23 mouse cellular contexts compared by ENCODE assay signal in genomic region chr2:148571018-148571417, GRCm38 (mm10).
DNase-seq lines count a peak whose midpoint lies in the region; ATAC-seq and TF ChIP-seq lines count a peak whose summit lies in the region.
"Had no signal": no experiment of that assay in that cellular context is flagged by ENCODE, and none has a peak within 500 bp of the region (broad histone marks: within the 10 kb centered on the region; RNA-seq: fewer than 3 reads in every experiment).

No protein-coding gene starts in this region.

- DNase-seq in heart, adult 18-20 months, result peak; percentile 10 to 21
- no peak for DNase-seq in heart, postnatal 14 days
- DNase-seq in adrenal gland, postnatal 10 days, result peak; percentile 46
- DNase-seq in left cerebral cortex, adult 2 months (ENCODE audit: extremely low spot score in 1 of 2, low spot score in 2 of 2), result no peak
- no peak for DNase-seq in ovary, postnatal 14 days (ENCODE audit: low spot score)
- no peak for DNase-seq in liver, embryonic 11.5 days (ENCODE audit: low spot score)
- DNase-seq: cerebellum, adult 9-10 months; kidney, adult 9 months; kidney, postnatal 14 days; layer of hippocampus, postnatal 36 days; lung, embryonic 14.5 days; thymus, postnatal 14 days had no signal

- intact Hi-C loops in heart, postnatal 14 days (cut with DNase I), result loop anchor here (5.0 to 10.0 kb wide), 3 partner anchors 164 to 766 kb away; partner anchors contain the start of genes Cstl1 and Thbd
- intact Hi-C loops in left cerebral cortex, adult 2 months (cut with DNase I), result loop anchor here (5.0 kb wide), 1 partner anchor 164 kb away; the partner anchor contains the start of gene Thbd

- no peak overlapping the region for H3ac ChIP-seq in C2C12 (ENCODE audit: control insufficient read depth, insufficient read length, low read depth)
- H3ac ChIP-seq in myocyte (ENCODE audit: control insufficient read depth, insufficient read length), result no peak overlapping the region

- 75% methylated on average over 5 of the region's 5 CpGs for WGBS in liver, embryonic 11.5 days

- peak overlapping the region; percentile 30 for H3K4me2 ChIP-seq in myocyte (ENCODE audit: low read depth)
- no peak overlapping the region for H3K4me2 ChIP-seq in liver, embryonic 11.5 days
- H3K4me2 ChIP-seq: embryonic facial prominence, embryonic 15.5 days; forebrain, embryonic 15.5 days; heart, embryonic 13.5 days; hindbrain, embryonic 13.5 days; lung, embryonic 14.5 days; midbrain, embryonic 13.5 days; neural tube, embryonic 12.5 days had no signal

- H3K4me1 ChIP-seq in liver, embryonic 11.5 days (replicated peaks; ENCODE audit: control insufficient read depth, insufficient read depth, low read length), result no peaks in the 10 kb centered on the region
- H3K4me1 ChIP-seq: embryonic facial prominence, embryonic 15.5 days; forebrain, embryonic 15.5 days; hindbrain, embryonic 13.5 days; midbrain, embryonic 13.5 days; neural tube, embryonic 12.5 days had no signal

- H3K27me3 ChIP-seq in C2C12 (ENCODE audit: control insufficient read depth, insufficient read depth, insufficient read length) (no peaks in the 10 kb centered on the region), myocyte (ENCODE audit: control insufficient read depth, insufficient read depth, insufficient read length) (no peaks in the 10 kb centered on the region)
- no peaks in the 10 kb centered on the region for H3K27me3 ChIP-seq in liver, embryonic 11.5 days (replicated peaks; ENCODE audit: control insufficient read depth, insufficient read depth, low read length)
- H3K27me3 ChIP-seq: CH12.LX; embryonic facial prominence, embryonic 15.5 days; forebrain, embryonic 15.5 days; heart, embryonic 13.5 days; hindbrain, embryonic 13.5 days; midbrain, embryonic 13.5 days; neural tube, embryonic 12.5 days had no signal

- H3K79me2 ChIP-seq in C2C12 (ENCODE audit: control insufficient read depth, insufficient read depth) (no peaks in the 10 kb centered on the region), myocyte (ENCODE audit: control insufficient read depth, insufficient read depth) (no peaks in the 10 kb centered on the region)

- no peak overlapping the region for H3K4me3 ChIP-seq in C2C12 (ENCODE audit: insufficient read depth, poor library complexity, severe bottlenecking)
- no peak overlapping the region for H3K4me3 ChIP-seq in myocyte
- no peak overlapping the region for H3K4me3 ChIP-seq in left cerebral cortex, adult 2 months
- no peak overlapping the region for H3K4me3 ChIP-seq in liver, embryonic 11.5 days (ENCODE audit: low read depth, low read length)
- H3K4me3 ChIP-seq: embryonic facial prominence, embryonic 15.5 days; forebrain, embryonic 15.5 days; heart, embryonic 13.5 days; hindbrain, embryonic 13.5 days; midbrain, embryonic 13.5 days; neural tube, embryonic 12.5 days had no signal

- H3K9me3 ChIP-seq in liver, embryonic 11.5 days (ENCODE audit: control insufficient read depth, low read length), result no peaks in the 10 kb centered on the region
- H3K9me3 ChIP-seq: embryonic facial prominence, embryonic 15.5 days; forebrain, embryonic 15.5 days; heart, embryonic 13.5 days; hindbrain, embryonic 13.5 days; midbrain, embryonic 13.5 days; neural tube, embryonic 12.5 days had no signal

- H3K27ac ChIP-seq in left cerebral cortex, adult 2 months, result no peak overlapping the region
- H3K27ac ChIP-seq in liver, embryonic 11.5 days (ENCODE audit: low read depth, low read length), result no peak overlapping the region
- H3K27ac ChIP-seq: embryonic facial prominence, embryonic 15.5 days; forebrain, embryonic 15.5 days; heart, embryonic 13.5 days; hindbrain, embryonic 13.5 days; liver, embryonic 14.5 days; midbrain, embryonic 13.5 days; neural tube, embryonic 12.5 days had no signal

- H3K9ac ChIP-seq in liver, embryonic 11.5 days (ENCODE audit: low read depth, low read length), result no peak overlapping the region
- H3K9ac ChIP-seq: embryonic facial prominence, embryonic 15.5 days; forebrain, embryonic 15.5 days; heart, embryonic 13.5 days; hindbrain, embryonic 13.5 days; liver, embryonic 14.5 days; lung, embryonic 14.5 days; midbrain, embryonic 13.5 days; neural tube, embryonic 12.5 days had no signal

- ATAC-seq in liver, embryonic 11.5 days (replicated peaks; ENCODE audit: low FRiP score), result no peak
- ATAC-seq: forebrain, embryonic 15.5 days; midbrain, embryonic 13.5 days had no signal

- H3K36me3 ChIP-seq in C2C12 (ENCODE audit: control insufficient read depth, insufficient read depth) (no peaks in the 10 kb centered on the region), myocyte (ENCODE audit: control insufficient read depth, insufficient read depth) (no peaks in the 10 kb centered on the region)
- no peaks in the 10 kb centered on the region for H3K36me3 ChIP-seq in liver, embryonic 11.5 days (ENCODE audit: control insufficient read depth, insufficient read depth, low read length)
- H3K36me3 ChIP-seq: embryonic facial prominence, embryonic 15.5 days; forebrain, embryonic 15.5 days; G1E; heart, embryonic 13.5 days; hindbrain, embryonic 13.5 days; midbrain, embryonic 13.5 days; neural tube, embryonic 12.5 days had no signal

- no peak for TF ChIP-seq CTCF in C2C12 (IDR thresholded peaks at IDR 0.05; ENCODE audit: control insufficient read depth, insufficient read depth, insufficient read length)
- TF ChIP-seq CTCF in left cerebral cortex, adult 2 months (IDR thresholded peaks at IDR 0.05), result no peak

- TF ChIP-seq POLR2A in myocyte (IDR thresholded peaks at IDR 0.05; ENCODE audit: insufficient read length, low read depth), result no peak

- H3K79me3 ChIP-seq in C2C12 (ENCODE audit: low read depth), result no peaks in the 10 kb centered on the region

TF ChIP-seq in C2C12, 6 proteins besides CTCF, POLR2A, EP300 and RAD21:
- no peak for TF ChIP-seq CEBPB (IDR thresholded peaks at IDR 0.05; ENCODE audit: low read depth)
- TF ChIP-seq MYOD1 (IDR thresholded peaks at IDR 0.05; ENCODE audit: control insufficient read depth, insufficient read length, low read depth), result no peak
- TF ChIP-seq USF1 (IDR thresholded peaks at IDR 0.05; ENCODE audit: low read depth), result peak; percentile 66
- TF ChIP-seq FOSL1 (IDR thresholded peaks at IDR 0.05; ENCODE audit: insufficient read depth, low read length, poor library complexity, severe bottlenecking), result no peak

TF ChIP-seq in myocyte, 11 proteins besides CTCF, POLR2A, EP300 and RAD21:
- no peak for TF ChIP-seq SRF (IDR thresholded peaks at IDR 0.05; ENCODE audit: control insufficient read depth, insufficient read length, low read depth)
- peak; percentile 24 for TF ChIP-seq MAX (IDR thresholded peaks at IDR 0.05; ENCODE audit: low read depth)
- TF ChIP-seq USF1 (IDR thresholded peaks at IDR 0.05; ENCODE audit: low read depth), result peak; percentile 63

Comparison
In these comparisons a context has a peak if more than half of its experiments do, and no peak if none do; other contexts are left out.
1. DNase-seq: peak in heart, adult 18-20 months (2 of 2) and adrenal gland, postnatal 10 days (single experiment); none in heart, postnatal 14 days (0 of 2), left cerebral cortex, adult 2 months (0 of 2), ovary, postnatal 14 days (single experiment) and liver, embryonic 11.5 days (single experiment).